Mouse (Mus musculus) frontal cortex, adult 2 months (tissue): ENCODE measurements around the gene Mrpl10. TPM values are rescaled to one million over a fixed set of nuclear protein-coding genes. Genes with fewer than 3 reads are reported as not detected.
A peak's percentile ranks its signal among the peaks of the same experiment; 100 is the strongest.

ENCODE experiments used
- DNase-seq, 2 experiments: peaks; one replicate each; pipeline ENCODE4 v3.0.0; 2022; ENCODE audit warnings: low spot score in 1 of 2; ENCODE audit errors: extremely low spot score in 1 of 2
- polyA plus RNA-seq: library from polyadenylated mRNA; depleted of rRNA; stranded (reverse); fragments of >200 nt; gene quantifications from 2 replicates; pipeline ENCODE4 v1.2.3, GENCODE M21; 2012; rRNA removed

The Mrpl10 gene
- polyA plus RNA-seq, 1 experiment = 66.3 TPM

DNA sequence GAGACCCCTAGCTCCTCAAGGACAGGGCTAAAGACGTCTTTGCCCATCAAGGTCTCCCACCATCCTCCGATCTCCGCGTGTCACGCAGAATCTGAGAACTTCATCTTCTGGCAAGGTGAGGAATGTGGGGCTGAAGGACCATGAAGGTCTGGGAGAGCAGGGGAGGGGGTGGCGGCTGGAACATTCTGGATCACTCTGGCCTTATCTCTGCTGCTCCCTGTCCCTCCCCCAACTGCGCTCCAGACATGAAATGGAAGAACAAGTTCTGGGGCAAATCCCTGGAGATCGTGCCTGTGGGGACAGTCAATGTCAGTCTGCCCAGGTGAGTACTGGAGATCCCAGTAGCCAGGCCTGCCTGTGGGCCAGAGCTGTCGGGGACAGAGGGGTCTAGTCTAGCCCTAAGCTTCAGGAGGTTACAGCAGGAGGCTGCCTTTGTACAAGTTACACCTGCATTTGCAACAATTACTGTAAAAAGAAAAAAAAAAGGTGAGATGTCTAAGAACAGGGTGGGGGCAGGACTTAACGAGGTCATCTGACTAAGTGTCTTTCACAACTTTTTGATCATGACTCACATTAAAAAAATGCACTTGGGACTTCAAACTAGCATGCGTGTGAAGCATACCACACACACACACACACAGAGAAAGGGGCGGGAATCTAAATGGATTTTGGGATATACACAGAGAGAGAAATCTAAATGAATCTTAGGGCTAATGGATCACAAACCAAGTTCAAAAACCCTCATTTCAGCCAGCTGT lies 24.4 kb downstream of the Mrpl10 start:
- no peak for DNase-seq

GRCm38 (mm10) chr11:97066656-97067360 lies 25.4 kb downstream of the Mrpl10 start:
- no peak for DNase-seq

DNA sequence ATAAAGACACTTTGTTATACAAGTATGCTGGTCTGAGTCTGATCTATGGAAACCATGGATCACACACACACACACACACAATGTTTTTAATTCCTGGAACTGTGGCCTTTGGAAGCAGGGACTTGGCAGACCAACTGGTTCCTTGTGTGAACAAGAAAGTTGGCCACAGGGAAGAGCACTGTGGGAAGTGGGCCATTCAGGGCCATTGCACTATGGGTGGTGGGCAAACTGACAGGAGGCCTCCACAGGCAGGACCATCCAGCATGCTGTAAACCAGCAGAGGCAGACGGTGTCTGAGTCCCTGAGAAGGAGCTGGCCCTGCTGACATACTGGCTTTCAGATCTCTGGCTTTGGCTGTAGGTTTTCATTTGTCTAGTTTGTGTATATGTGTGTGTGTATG lies 28.0 kb downstream of the Mrpl10 start:
- no peak for DNase-seq

- no peak for DNase-seq
Measured at GRCm38 (mm10) chr11:97069770-97070169, 28.4 kb downstream of the Mrpl10 start.

GRCm38 (mm10) chr11:97071129-97071528 lies 29.8 kb downstream of the Mrpl10 start:
- DNase-seq = no peak

DNA sequence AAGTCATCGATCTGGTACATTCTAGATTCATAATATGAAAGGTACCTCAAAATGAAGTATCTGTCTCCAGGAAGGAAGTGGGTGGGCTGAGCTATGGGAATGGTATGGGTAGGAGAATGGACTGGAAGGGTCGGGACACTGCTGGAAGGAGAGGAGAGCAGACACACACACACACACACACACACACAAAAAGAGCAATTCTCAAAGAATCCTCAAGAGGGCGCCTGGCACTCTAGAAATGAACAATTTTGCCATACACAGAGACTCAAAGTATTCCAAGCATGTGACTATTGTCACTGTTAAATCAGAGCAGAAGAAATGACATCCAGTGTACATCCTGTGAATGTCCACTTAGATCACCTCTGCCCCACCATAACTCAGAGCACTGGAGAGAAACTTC lies 31.2 kb downstream of the Mrpl10 start:
- DNase-seq = peak in 1 of 2 experiments; percentile 86

DNA sequence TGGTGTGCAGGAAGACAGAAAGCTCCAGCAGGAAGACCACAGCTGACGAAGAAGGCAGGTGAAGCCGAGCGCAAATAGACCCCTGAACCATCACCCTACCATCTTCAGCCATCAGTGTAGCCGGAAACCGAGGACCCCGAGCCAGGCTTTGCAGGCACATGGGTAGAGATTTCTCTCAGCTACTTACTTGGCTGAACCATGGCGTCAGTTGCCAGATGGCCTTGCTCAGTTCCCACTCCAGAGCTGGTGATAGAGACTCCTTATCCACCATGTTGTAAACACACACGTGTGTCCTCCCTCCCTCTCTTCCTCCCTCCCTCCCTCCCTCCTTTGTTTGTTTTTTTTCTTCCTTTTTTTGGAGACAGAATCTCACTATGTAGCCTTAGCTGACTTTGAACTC lies 32.9 kb downstream of the Mrpl10 start:
- DNase-seq = no peak

DNA sequence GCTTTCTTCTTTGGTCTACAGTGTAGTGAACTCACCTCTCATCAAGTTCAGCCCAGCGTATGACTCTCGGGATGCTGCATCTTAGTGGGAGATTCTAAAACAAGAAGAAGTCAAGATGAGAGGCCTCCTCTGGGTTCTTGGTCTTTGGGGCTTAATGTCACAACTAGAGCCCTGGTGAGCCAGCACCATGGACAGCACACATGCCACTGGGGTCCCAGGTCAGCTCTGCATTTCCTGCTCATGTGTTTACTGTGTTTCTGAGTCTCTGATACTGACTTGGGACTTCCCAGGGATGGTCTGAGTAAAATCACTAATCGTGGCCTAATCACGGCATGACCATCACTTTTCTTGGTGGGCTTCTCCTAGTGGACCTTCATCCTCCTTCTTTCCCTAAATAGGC lies 37.4 kb downstream of the Mrpl10 start:
- DNase-seq = no peak

- no peak for DNase-seq
Measured at GRCm38 (mm10) chr11:97080291-97080690, 38.9 kb downstream of the Mrpl10 start.

- peak; percentile 39 to 70 for DNase-seq
Measured at GRCm38 (mm10) chr11:97082977-97083376, 41.6 kb downstream of the Mrpl10 start.

- peak; percentile 50 to 78 for DNase-seq
Measured at GRCm38 (mm10) chr11:97083401-97084140, 42.2 kb downstream of the Mrpl10 start.

- DNase-seq = no peak
Measured at GRCm38 (mm10) chr11:97084821-97085505, 43.6 kb downstream of the Mrpl10 start.

DNA sequence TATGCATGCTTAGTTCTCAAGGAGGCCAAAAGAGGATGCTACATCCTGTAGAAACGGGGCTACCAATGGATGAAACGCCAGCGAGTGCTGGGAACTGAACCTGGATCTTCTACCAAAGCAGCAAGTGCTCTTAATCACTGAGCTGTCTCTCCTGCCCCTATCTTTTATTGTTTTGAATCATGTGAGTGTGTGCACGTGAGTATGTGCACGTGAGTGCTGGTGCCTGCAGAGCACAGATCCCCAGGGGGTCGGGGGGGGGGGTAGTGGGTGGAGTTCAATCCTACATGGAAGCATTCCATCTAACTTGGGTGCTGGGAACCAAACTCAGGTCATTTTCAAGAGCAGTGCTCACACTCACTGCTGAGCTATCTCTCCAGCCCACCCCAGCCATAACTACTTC lies 45.0 kb downstream of the Mrpl10 start:
- no peak for DNase-seq

DNA sequence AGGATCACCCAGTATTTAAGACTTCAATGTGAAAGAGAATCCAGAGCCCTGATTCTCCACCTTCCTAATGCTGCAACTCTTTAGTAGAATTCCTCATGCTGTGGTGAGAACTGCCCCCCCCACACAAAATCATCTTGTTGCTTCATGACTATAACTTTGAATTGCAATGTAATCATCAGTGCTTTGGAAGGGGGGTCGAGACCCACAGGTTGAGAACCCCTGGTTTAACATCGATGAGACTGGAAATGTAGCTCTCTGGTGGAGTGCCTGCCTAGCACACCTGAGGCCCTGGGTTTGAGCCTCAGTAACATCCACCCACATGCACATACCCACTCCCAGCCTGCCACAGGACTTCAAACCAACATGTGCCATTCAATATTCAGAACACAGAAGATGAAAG lies 53.2 kb downstream of the Mrpl10 start:
- DNase-seq = no peak

DNA sequence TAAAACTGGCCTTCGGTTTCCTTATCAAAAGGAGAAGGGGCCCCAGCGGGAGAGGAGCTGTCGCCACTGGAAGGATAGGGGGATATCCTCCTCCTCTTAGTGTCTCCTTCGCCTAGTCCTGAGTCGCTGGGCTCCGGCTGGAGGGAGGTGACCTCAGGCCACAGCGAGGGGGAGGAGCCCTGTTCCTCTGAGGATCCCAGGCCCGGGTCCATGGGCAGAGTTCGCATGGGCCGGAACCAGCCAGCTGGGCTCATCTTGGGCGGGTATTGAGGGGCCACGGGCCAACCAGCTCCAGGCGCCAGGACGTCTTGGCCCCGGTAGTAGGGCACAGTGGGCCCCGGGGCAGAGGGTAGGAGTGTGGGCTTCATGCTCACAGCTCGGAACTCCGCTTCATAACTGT lies 57.4 kb downstream of the Mrpl10 start:
- no peak for DNase-seq

Other genes with a start within 250 kb of the Mrpl10 start
- 184 and 186 TPM in 2 replicates for gene Nfe2l1, start 211.6 kb upstream of the Mrpl10 start, polyA plus RNA-seq
- gene Copz2, start 191.7 kb upstream of the Mrpl10 start, polyA plus RNA-seq = 13.3 and 16.2 TPM in 2 replicates
- 37.8 and 45.8 TPM in 2 replicates for gene Cdk5rap3, start 125.1 kb upstream of the Mrpl10 start, polyA plus RNA-seq
- gene Prr15l, start 113.5 kb upstream of the Mrpl10 start, polyA plus RNA-seq = not detected in 2 replicates
- gene Pnpo, start 97.6 kb upstream of the Mrpl10 start, polyA plus RNA-seq = 34.9 and 35.9 TPM in 2 replicates
- gene Sp2, start 58.6 kb upstream of the Mrpl10 start, polyA plus RNA-seq = 11.5 and 12.1 TPM in 2 replicates
- gene Sp6, start 28.2 kb upstream of the Mrpl10 start, polyA plus RNA-seq = 0.50 and 0.62 TPM in 2 replicates
- 6.1 and 6.3 TPM in 2 replicates for gene Scrn2, start 11.6 kb upstream of the Mrpl10 start, polyA plus RNA-seq
- gene Lrrc46, start 153 bp upstream of the Mrpl10 start, polyA plus RNA-seq = 0.82 TPM in 2 replicates
- 11.2 and 14.0 TPM in 2 replicates for gene Osbpl7, start 9.1 kb downstream of the Mrpl10 start, polyA plus RNA-seq
- gene Tbx21, start 73.8 kb downstream of the Mrpl10 start, polyA plus RNA-seq = 9.7 and 10.1 TPM in 2 replicates
- gene Tbkbp1, start 109.9 kb downstream of the Mrpl10 start, polyA plus RNA-seq = 51.1 and 62.2 TPM in 2 replicates
- 76.4 and 80.7 TPM in 2 replicates for gene Kpnb1, start 146.3 kb downstream of the Mrpl10 start, polyA plus RNA-seq
- gene Npepps, start 239.1 kb downstream of the Mrpl10 start, polyA plus RNA-seq = 82.1 and 103 TPM in 2 replicates